Mouse (Mus musculus) heart, adult 11 months (tissue): ENCODE results near the gene Cldn22.
A peak's percentile ranks its signal among the peaks of the same experiment; 100 is the strongest.

Experiments used
- DNase-seq: peaks from one replicate; pipeline ENCODE4 v3.0.0; 2022

Gene Cldn22

GRCm38 (mm10) chr8:47824182-47824581 is at the start of gene Cldn22:
TSS of gene Cldn22 (plus strand) at chr8:47824482.
- peak; percentile 85 for DNase-seq

DNA sequence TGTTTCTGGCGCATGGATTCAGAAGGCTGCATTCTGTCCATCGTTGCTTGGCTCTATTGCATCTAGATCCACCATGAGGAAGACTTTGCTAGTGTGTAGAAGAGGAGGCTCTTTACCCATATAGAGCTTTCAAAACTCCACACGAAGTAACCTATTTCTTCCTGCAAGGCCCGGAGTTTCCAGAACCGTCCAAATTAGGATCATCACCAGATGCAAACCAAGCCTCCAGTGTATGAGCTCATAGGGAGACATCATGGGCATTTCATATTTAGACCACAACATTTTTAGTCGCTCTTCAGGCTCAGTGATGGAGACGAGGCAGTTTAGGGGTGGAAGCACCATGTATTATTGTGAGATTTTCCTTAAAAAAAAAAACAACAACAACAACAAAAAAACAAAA is 46.9 kb upstream of the Cldn22 start:
- DNase-seq, result no peak

DNA sequence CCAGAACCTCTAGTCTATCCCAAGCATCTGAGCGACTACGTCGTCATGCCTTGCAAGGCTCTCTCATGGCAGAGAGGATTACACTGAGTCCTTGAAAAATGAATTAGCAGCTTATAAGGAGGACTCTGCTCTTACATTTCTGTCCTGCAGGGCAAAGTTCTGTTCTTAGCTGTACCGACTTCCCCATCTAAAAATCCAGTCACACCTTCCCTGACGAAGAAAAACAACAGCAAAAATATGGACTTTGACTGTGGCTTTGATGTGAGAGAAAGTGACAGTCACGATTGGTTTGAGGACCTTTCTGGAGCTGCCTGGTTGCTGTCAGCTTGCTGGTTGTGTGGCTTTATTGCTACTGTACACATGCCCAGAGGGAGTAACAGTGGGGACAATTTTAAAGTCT is 44.7 kb upstream of the Cldn22 start:
- no peak for DNase-seq

DNA sequence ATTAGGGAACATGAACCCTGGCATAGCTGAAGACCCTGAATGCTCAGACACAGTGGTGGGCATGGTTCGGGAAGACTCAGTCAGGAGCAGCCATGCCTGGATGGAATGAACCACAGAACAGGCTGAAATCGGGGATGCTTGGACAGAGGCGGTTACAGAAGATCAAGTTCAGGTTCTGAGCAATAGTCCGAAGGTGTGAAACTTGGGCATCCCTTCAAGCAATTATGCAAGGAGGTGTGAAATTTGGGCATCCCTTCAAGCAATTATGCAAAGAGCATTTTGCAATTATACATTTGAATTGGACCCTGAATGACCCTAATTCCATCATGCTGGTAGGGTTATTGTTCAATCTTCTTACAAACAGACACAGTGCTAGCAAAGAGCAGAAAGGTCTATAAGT is 42.4 kb upstream of the Cldn22 start:
- no peak for DNase-seq

DNA sequence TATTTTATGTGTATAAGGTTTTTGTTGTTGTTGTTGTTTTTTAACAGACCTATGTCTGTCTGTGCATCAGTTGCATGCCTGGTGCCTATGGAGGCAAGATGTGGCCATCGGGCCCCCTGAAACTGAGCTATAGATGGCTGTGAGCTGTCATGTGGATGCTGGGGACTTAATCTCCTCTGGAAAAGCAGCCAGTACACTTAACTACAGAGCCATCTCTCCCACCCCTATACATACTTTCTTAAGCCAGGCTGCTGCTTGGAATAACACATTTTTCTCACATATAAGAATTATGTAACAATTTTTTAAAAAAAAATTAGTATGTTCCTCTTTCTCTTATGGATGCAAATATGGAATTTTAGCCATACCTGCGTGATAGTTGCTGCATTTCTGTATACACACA is 40.7 kb upstream of the Cldn22 start:
- DNase-seq, result no peak

DNA sequence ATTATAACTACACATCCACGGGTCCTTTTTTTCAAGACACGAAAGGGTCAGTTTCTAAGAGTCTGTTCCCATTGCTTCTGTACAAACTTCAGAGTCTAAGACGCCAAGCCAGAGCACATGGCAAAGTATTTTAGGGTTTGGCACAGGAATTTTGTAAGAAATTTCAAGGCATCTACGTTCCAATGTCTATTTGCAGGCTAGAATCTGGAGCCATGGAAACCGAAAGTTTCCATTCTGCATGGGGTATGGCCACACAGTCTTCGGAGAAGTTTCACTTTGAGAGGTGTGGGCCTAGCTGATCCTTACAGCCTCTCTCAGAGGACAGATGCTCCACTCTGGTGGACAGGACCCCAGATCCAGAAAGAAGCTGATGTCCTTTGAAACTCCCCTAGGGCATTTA is 40.3 kb upstream of the Cldn22 start:
- peak; percentile 94 for DNase-seq

DNA sequence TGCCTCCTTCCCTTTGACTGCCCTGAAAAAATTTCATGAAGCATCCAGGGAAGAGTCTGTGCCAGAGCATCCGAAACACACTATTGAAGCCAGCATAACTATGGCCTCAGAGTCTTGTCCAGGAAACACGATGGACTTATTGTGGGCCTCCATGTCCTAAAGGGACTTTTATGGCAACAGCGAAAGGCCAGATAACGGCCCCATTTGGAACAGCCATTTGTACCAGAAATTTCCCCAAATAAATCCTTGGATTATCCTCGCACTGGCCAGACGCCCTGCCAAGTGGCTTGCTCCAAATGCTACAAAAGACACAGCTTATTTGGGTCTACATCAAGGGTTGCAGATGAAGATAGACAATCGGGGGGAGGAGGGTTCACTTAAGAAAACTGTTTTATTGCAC is 39.8 kb upstream of the Cldn22 start:
- peak; percentile 98 for DNase-seq

DNA sequence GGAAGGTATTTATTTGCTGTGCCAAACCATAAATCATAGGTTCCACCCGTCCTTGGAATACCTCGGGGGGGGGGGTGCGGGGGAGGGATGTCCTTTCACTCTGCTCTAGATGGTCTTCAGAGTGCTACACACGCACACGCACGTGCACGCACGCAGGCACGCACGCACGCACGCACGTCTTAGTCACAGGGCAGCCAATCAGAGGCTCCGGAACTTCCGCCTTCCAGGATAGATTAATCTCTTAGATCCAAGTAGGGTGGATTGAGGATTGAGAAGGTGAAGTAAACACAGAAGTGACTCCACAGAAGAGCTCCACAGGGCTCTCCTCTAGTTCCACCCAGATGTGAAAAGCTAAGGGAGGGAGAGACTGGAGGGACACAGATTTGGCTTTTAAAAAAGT is 38.0 kb upstream of the Cldn22 start:
- no peak for DNase-seq

GRCm38 (mm10) chr8:47787705-47788104 is 36.6 kb upstream of the Cldn22 start:
- DNase-seq, result peak; percentile 90

- no peak for DNase-seq
These were observed 32.3 kb upstream of the Cldn22 start for GRCm38 (mm10) chr8:47791986-47792385.

DNA sequence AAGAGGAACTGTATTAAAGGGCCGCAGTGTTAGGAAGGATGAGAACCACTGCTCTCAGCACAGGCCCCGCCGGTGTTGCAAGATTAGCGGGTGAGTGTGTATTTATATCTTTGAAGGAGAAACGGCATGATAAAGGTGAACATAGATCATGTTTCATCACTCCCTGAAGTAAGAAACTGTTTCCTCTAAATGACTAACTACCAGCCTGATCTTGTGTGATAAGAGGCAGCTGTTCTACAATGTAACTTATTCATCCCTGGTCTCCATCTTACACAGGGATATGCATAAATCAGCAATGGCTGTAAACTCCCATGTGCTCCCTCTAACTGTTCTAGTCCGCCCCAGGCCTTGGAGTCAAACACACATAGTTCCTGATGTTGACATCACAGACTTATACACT is 24.8 kb upstream of the Cldn22 start:
- DNase-seq, result no peak

DNA sequence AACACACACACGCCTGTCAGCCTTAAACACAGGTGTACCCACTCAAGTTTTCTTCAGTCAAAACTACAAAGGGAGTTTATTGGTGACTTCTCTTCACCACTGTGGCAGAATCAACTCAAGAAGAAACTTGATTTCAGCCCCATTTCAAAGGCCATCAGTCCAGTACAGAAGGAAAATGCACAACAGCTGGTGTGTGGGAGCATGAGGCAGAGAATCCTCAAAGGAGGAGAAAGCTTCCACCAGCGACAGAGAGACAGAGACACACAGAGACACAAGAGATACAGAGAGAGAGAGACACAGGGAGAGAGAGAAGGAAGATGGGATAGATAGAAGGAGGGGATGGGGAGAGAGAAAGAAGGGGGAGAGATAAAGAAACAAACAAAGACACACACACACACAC is 21.9 kb upstream of the Cldn22 start:
- no peak for DNase-seq

- no peak for DNase-seq
These were observed 20.0 kb upstream of the Cldn22 start for GRCm38 (mm10) chr8:47804262-47804661.

DNA sequence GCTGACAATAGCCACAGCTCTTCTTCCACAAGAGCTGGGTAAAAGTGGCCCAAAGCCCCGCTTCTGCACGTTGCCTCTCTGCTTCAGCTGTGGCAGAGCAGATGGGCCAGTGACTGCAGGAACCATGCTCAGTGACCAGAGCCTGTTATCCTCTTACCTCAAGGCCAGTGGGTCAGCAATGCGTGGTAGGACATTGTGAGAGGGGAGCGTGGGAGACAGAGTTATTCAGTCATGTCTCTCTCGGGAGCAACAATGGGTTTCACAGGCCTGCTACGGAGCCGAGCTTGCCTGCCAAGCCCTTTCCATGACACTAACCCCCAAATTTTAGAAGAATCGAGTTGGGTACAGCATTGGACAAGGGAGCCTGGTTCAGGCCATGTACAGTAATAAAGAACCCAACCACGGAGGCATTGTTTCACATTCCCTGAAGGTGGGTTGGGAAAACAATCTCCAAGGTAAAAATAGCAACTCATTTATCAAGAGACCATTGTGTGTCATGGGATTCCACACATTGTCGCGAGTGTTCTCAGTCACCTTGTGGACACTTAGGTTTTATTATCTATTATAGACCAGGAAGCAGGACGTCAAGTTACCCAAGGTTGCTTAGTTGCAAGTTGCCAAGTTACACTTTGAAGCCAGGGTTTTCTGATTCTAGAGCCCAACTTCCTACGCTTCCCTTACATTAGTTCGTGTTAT is 14.2 kb upstream of the Cldn22 start:
- peak; percentile 83 for DNase-seq

GRCm38 (mm10) chr8:47810666-47811015 is 13.6 kb upstream of the Cldn22 start:
- peak; percentile 79 for DNase-seq

GRCm38 (mm10) chr8:47811221-47811620 is 13.1 kb upstream of the Cldn22 start:
- DNase-seq, result no peak

- DNase-seq, result peak; percentile 51
These were observed 5.2 kb upstream of the Cldn22 start for GRCm38 (mm10) chr8:47819034-47819433.

GRCm38 (mm10) chr8:47820914-47821772 is 3.1 kb upstream of the Cldn22 start:
- DNase-seq, result peak; percentile 84

GRCm38 (mm10) chr8:47821843-47822242 is 2.4 kb upstream of the Cldn22 start, which contains the start of gene Cldn24:
TSS of gene Cldn24 (plus strand) at chr8:47822143.
- peak; percentile 22 for DNase-seq

DNA sequence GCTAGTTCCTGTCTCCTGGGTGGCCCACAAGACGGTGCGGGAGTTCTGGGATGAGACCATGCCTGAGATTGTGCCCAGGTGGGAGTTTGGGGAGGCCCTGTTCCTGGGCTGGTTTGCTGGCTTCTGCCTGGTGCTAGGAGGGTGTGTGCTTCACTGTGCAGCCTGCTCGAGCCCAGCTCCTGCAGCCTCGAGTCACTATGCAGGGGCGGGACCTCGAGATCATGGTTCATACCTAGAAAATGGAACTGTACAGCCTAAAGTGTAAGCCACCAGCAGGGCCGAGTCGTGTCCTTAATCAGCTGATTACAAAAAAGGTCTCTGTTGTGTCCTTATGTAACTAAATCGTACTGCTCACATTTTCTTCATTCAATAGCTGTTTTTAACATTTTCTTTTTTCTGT is 1.7 kb upstream of the Cldn22 start:
- DNase-seq, result peak; percentile 76

GRCm38 (mm10) chr8:47823777-47824176 is 505 bp upstream of the Cldn22 start:
- peak; percentile 77 for DNase-seq

DNA sequence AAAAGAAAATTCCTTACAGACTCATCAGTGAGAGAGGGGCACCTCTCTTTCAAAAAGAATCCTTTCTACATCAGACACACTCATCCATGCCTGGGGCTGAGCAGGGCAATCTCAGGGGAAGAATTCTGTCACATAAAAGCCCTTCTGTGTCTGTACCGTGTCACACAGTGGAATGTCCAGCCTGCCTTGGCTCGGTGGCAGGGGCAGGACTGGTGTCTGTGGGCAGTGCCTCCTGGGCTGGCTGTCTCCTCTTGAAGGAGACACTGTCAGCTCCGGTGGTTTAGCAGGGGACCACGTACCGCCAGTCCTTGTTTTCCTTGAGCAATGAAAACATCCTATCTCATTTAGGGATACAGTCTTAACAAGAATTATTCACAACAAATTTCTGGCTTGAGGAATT is 1.3 kb downstream of the Cldn22 start:
- DNase-seq, result peak; percentile 86

DNA sequence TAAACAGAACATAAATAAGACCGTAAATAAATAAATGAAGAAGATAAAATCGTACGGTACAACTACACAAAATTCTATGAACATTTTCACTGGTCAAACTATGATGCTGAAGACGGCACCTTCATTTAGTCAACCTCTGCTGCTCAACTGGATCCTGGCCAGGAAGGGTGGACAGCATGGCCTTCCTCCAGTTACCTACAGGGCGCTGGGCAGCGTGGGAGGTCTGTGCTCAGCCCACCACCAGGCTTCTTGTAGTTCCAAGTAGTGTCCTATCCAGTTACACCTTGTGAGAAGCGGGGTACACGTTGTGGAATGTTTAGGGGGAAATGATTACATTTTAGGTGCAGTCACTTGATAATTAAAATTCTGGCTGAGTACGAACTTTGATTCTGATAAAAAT is 2.6 kb downstream of the Cldn22 start:
- DNase-seq, result peak; percentile 72

GRCm38 (mm10) chr8:47832616-47833015 is 8.3 kb downstream of the Cldn22 start:
- DNase-seq, result peak; percentile 84
